Mouse (Mus musculus): ENCODE measurements at regions not wholly inside any gene's neighbourhood (a gene's known extent, or its start where the extent isn't known, plus 50 kb on each side); places are given as distances from the start of the nearest gene placed in this dataset.

- no peak for DNase-seq (ENCODE audit: low spot score in 2 of 2)
Observed at GRCm38 (mm10) chr3:37919450-37920156, 195.3 kb upstream of the Gm5148 start.

- DNase-seq (ENCODE audit: low spot score in 2 of 2), result no peak
Observed at GRCm38 (mm10) chr3:37916786-37917479, 192.6 kb upstream of the Gm5148 start.

GRCm38 (mm10) chr3:37916281-37916680 lies 192.0 kb upstream of the Gm5148 start:
- no peak for DNase-seq (ENCODE audit: low spot score in 2 of 2)

GRCm38 (mm10) chr3:37915673-37916072 lies 191.4 kb upstream of the Gm5148 start:
- no peak for DNase-seq (ENCODE audit: low spot score in 2 of 2)

GRCm38 (mm10) chr3:37914136-37914535 lies 189.8 kb upstream of the Gm5148 start:
- DNase-seq (ENCODE audit: low spot score in 2 of 2), result no peak

GRCm38 (mm10) chr3:37909821-37910220 lies 185.5 kb upstream of the Gm5148 start:
- DNase-seq (ENCODE audit: low spot score in 2 of 2), result no peak

GRCm38 (mm10) chr3:37909008-37909407 lies 184.7 kb upstream of the Gm5148 start:
- DNase-seq (ENCODE audit: low spot score in 2 of 2), result no peak

- no peak for DNase-seq (ENCODE audit: low spot score in 2 of 2)
Observed at GRCm38 (mm10) chr3:37908456-37908855, 184.2 kb upstream of the Gm5148 start.

- no peak for DNase-seq (ENCODE audit: low spot score in 2 of 2)
Observed at GRCm38 (mm10) chr3:37907432-37908088, 183.3 kb upstream of the Gm5148 start.

- DNase-seq (ENCODE audit: low spot score in 2 of 2), result no peak
Observed at GRCm38 (mm10) chr3:37906806-37907251, 182.5 kb upstream of the Gm5148 start.

- DNase-seq (ENCODE audit: low spot score in 2 of 2), result no peak
Observed at GRCm38 (mm10) chr3:37904188-37904587, 179.9 kb upstream of the Gm5148 start.

GRCm38 (mm10) chr3:37903482-37903881 lies 179.2 kb upstream of the Gm5148 start:
- DNase-seq (ENCODE audit: low spot score in 2 of 2), result no peak

- DNase-seq (ENCODE audit: low spot score in 2 of 2), result no peak
Observed at GRCm38 (mm10) chr3:37903021-37903420, 178.7 kb upstream of the Gm5148 start.

- no peak for DNase-seq (ENCODE audit: low spot score in 2 of 2)
Observed at GRCm38 (mm10) chr3:37897392-37897791, 173.1 kb upstream of the Gm5148 start.

- peak; percentile 10 to 25 for DNase-seq (ENCODE audit: low spot score in 2 of 2)
Observed at GRCm38 (mm10) chr3:37896821-37897311, 172.6 kb upstream of the Gm5148 start.

GRCm38 (mm10) chr3:37894599-37894998 lies 170.3 kb upstream of the Gm5148 start:
- DNase-seq (ENCODE audit: low spot score in 2 of 2), result no peak

GRCm38 (mm10) chr3:37890202-37890601 lies 165.9 kb upstream of the Gm5148 start:
- no peak for DNase-seq (ENCODE audit: low spot score in 2 of 2)

- DNase-seq (ENCODE audit: low spot score in 2 of 2), result no peak
Observed at GRCm38 (mm10) chr3:37888455-37888854, 164.2 kb upstream of the Gm5148 start.

- no peak for DNase-seq (ENCODE audit: low spot score in 2 of 2)
Observed at GRCm38 (mm10) chr3:37887711-37888110, 163.4 kb upstream of the Gm5148 start.

- no peak for DNase-seq (ENCODE audit: low spot score in 2 of 2)
Observed at GRCm38 (mm10) chr3:37886705-37887454, 162.6 kb upstream of the Gm5148 start.

- DNase-seq (ENCODE audit: low spot score in 2 of 2), result no peak
Observed at GRCm38 (mm10) chr3:37885776-37886175, 161.5 kb upstream of the Gm5148 start.

- no peak for DNase-seq (ENCODE audit: low spot score in 2 of 2)
Observed at GRCm38 (mm10) chr3:37882417-37882816, 158.1 kb upstream of the Gm5148 start.

Measured in right cerebral cortex, adult 2 months (tissue).